Mouse (Mus musculus): ENCODE measurements around the gene Stxbp3. TPM values are rescaled to one million over a fixed set of nuclear protein-coding genes. Genes with fewer than 3 reads are reported as not detected.

The Stxbp3 gene
- polyA plus RNA-seq, 1 experiment: 32.5 TPM

DNA sequence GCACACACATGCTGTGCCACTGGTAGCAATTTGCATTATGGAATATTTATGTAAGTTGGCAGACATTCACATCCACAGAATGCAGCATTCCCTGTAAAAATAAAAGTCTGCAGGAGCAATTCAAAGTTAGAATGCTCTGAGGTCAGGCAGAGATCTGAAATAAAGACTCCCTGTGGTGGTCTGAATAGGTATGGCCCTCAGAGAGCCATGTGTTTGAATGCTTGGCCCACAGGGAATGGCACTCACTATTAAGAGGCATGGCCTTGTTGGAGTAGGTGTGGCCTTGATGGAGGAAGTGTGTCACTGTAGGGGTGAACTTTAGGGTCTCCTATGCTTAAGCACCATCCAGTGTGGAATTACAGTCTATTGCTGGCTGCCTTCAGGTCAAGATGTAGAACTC lies 47.9 kb downstream of the Stxbp3 start:
- TF ChIP-seq POLR2A (IDR thresholded peaks at IDR 0.05; ENCODE audit: borderline replicate concordance, insufficient read depth, low read length): no peak
- TF ChIP-seq CTCF (IDR thresholded peaks at IDR 0.05; ENCODE audit: borderline replicate concordance, insufficient read depth, low read depth, low read length): no peak
- H3K27me3 ChIP-seq (ENCODE audit: control insufficient read depth, insufficient read depth, low read length): no peaks in the 10 kb centered on the region

DNA sequence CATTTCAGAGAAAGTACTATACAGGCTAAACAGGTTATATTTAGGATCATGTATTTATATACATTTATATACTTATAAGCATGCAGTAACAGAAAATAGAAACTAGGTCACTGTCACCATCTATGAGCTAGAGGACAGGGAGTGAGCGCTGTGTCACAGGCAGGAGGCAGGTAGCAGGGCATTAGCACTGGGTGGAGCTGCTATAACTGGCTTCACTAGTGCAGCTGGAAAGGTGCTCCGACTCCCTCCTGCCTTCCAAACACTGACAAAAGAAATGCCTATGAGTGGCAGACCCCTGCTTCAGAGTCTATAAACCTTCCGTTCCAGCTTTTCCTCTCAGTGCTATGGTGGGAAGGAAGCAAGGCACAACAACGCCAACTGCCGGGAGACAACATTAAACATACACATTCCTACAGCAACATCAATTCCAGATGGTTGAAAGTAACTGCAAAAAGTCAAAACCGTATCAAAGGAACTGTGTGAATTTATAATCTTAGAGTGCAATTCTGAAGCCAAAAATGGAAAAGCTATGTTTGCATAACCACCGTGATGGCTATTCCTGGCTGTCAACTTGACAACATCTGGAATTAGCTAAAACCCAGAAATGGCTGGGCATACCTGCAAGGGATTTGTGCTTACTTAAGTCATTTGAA lies 49.1 kb downstream of the Stxbp3 start:
- no peak for DNase-seq
- TF ChIP-seq POLR2A (IDR thresholded peaks at IDR 0.05; ENCODE audit: borderline replicate concordance, insufficient read depth, low read length): no peak
- TF ChIP-seq CTCF (IDR thresholded peaks at IDR 0.05; ENCODE audit: borderline replicate concordance, insufficient read depth, low read depth, low read length): no peak
- 91% methylated on average over 7 of the region's 7 CpGs for WGBS
- Histone ChIP-seq H3K4me1 (ENCODE audit: control insufficient read depth, insufficient read depth, low read length) (no peaks in the 10 kb centered on the region), H3K27ac (ENCODE audit: insufficient read depth, low read length) (no peak overlapping the region), H3K27me3 (ENCODE audit: control insufficient read depth, insufficient read depth, low read length) (no peaks in the 10 kb centered on the region), H3K4me3 (replicated peaks; ENCODE audit: insufficient read depth, low read depth, low read length) (no peak overlapping the region)

More for the DNA sequence above, 47.9 kb downstream of the Stxbp3 start:
- no peak for DNase-seq
- no peak overlapping the region for H3K27ac ChIP-seq (ENCODE audit: insufficient read depth, low read length)
- no peak overlapping the region for H3K4me3 ChIP-seq (replicated peaks; ENCODE audit: insufficient read depth, low read depth, low read length)
- H3K4me1 ChIP-seq (ENCODE audit: control insufficient read depth, insufficient read depth, low read length): no peaks in the 10 kb centered on the region

DNA sequence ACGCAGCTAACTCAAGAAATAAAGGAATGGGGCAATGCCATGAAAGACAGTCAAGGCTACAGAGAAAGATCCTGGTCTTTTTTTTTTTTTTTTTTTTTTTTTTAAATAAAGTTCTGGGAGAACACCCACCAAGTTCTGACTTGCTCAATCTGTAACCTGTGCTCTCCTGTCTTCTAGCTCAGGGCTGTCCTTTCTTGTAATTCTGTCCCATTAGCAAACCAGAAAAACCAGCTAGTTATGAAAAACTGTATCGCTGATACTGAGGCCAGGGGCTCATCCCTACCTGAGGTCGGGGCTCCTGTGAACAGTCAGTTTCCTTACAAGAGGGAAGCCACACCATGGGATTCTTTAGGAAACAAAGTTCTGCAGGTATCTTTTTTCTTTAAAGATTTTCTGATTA lies 49.8 kb downstream of the Stxbp3 start:
- Histone ChIP-seq H3K27ac (ENCODE audit: insufficient read depth, low read length) (no peak overlapping the region), H3K4me3 (replicated peaks; ENCODE audit: insufficient read depth, low read depth, low read length) (no peak overlapping the region), H3K27me3 (ENCODE audit: control insufficient read depth, insufficient read depth, low read length) (no peaks in the 10 kb centered on the region), H3K4me1 (ENCODE audit: control insufficient read depth, insufficient read depth, low read length) (no peaks in the 10 kb centered on the region)
- 87% methylated on average over 3 of the region's 3 CpGs for WGBS
- no peak for DNase-seq
- TF ChIP-seq CTCF (IDR thresholded peaks at IDR 0.05; ENCODE audit: borderline replicate concordance, insufficient read depth, low read depth, low read length): no peak
- TF ChIP-seq POLR2A (IDR thresholded peaks at IDR 0.05; ENCODE audit: borderline replicate concordance, insufficient read depth, low read length): no peak

DNA sequence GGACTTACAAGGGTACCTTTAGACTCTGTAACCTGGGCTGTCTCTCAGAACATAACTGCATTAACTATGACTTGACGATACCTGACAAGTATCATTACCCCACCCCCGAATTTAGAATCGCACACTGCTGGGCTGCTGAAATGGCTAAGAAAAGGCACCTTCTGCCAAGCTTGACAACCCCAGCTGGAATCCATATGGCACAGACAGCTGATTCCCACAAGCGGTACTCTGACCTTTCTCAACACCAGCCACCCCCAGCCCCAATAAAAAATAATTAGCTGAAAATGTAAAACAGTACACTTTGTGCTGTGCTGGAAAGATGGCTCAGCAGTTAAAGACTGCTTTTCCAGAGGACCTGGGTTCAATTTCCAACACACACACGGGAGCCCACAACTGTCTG lies 51.0 kb downstream of the Stxbp3 start:
- H3K27me3 ChIP-seq (ENCODE audit: control insufficient read depth, insufficient read depth, low read length): no peaks in the 10 kb centered on the region
- TF ChIP-seq CTCF (IDR thresholded peaks at IDR 0.05; ENCODE audit: borderline replicate concordance, insufficient read depth, low read depth, low read length): no peak
- 37% methylated on average over 5 of the region's 5 CpGs for WGBS
- no peak overlapping the region for H3K4me3 ChIP-seq (replicated peaks; ENCODE audit: insufficient read depth, low read depth, low read length)
- no peak for DNase-seq
- H3K27ac ChIP-seq (ENCODE audit: insufficient read depth, low read length): no peak overlapping the region
- H3K4me1 ChIP-seq (ENCODE audit: control insufficient read depth, insufficient read depth, low read length): no peaks in the 10 kb centered on the region

DNA sequence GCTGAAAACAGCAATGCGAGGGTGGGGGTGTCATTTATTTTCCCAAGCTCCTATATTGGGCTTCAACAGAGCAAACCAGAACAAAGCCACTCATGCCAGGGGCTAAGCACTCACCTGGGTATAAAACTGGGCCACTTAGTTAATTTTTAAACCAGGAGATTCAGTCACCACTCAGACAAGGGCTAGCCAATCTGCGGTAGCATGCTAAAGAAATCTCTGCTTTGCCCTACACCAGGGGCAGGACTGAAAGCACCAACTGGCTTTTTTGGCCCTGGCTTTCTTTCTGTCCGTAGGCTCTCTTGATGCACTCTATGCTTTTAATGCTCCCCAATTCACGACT lies 51.9 kb downstream of the Stxbp3 start:
- 77% methylated on average over 4 of the region's 4 CpGs for WGBS
- TF ChIP-seq POLR2A (IDR thresholded peaks at IDR 0.05; ENCODE audit: borderline replicate concordance, insufficient read depth, low read length) (no peak), CTCF (IDR thresholded peaks at IDR 0.05; ENCODE audit: borderline replicate concordance, insufficient read depth, low read depth, low read length) (no peak)

DNA sequence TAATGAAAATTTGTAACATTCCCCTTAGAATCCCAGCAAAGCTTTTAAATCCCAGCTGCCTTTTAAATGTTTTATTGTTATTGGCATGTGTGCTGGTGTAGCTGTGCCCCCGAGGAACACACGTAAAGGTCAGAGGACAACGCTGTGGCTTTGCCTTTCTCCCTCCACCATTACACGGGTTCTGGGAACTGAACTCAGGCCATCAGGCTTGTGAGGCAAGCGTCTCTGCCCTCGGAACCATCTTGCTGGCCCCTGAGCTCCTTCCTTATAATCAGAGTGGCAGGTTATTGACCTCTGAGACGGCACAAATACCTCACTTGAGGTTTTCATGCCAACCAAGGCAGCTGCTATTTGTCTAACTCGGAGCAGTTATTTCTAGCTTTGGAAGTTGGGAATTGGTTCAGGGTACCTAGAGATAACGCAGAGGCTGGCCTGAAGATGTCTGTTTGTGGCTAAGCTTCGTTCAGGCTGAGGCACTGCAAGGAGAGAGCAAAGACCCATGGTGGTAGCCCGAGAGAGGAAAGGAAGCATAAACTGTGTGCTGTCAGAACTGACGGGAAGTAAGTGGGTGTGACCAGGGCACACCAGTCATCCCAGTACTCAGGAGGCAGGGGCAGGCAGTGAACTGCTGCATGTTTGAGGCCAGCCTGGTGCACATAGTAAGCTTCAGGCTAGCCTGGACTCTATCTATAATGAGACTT lies 52.4 kb downstream of the Stxbp3 start:
- TF ChIP-seq POLR2A (IDR thresholded peaks at IDR 0.05; ENCODE audit: borderline replicate concordance, insufficient read depth, low read length) (no peak), CTCF (IDR thresholded peaks at IDR 0.05; ENCODE audit: borderline replicate concordance, insufficient read depth, low read depth, low read length) (no peak)
- WGBS: 67% methylated on average over 12 of the region's 12 CpGs
- Histone ChIP-seq H3K4me1 (ENCODE audit: control insufficient read depth, insufficient read depth, low read length) (no peaks in the 10 kb centered on the region), H3K27ac (ENCODE audit: insufficient read depth, low read length) (no peak overlapping the region), H3K27me3 (ENCODE audit: control insufficient read depth, insufficient read depth, low read length) (no peaks in the 10 kb centered on the region), H3K4me3 (replicated peaks; ENCODE audit: insufficient read depth, low read depth, low read length) (no peak overlapping the region)
- DNase-seq: no peak

More for the DNA sequence above, 51.9 kb downstream of the Stxbp3 start:
- H3K4me1 ChIP-seq (ENCODE audit: control insufficient read depth, insufficient read depth, low read length): no peaks in the 10 kb centered on the region
- H3K4me3 ChIP-seq (replicated peaks; ENCODE audit: insufficient read depth, low read depth, low read length): no peak overlapping the region
- DNase-seq: no peak
- no peak overlapping the region for H3K27ac ChIP-seq (ENCODE audit: insufficient read depth, low read length)
- H3K27me3 ChIP-seq (ENCODE audit: control insufficient read depth, insufficient read depth, low read length): no peaks in the 10 kb centered on the region

DNA sequence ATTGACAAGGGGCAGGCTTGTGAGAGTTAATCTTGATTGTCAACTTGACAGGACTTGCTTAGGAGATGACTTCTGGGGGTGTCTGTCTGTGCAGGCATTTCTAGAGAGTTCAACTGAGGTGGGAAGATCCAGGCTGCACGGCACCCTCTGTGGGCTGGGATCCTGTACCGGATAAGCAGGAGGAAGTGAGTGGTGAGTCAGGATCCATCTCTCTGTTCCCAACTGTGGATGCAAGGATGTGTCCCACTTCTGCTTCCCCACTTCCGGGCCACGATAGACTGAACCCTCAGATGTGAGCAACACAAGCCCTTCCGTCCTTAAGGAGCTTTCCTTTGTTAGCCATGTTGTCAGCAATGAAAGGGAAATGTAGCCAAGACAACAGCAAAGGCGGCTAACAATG lies 53.8 kb downstream of the Stxbp3 start:
- no peak overlapping the region for H3K27ac ChIP-seq (ENCODE audit: insufficient read depth, low read length)
- H3K4me1 ChIP-seq (ENCODE audit: control insufficient read depth, insufficient read depth, low read length): no peaks in the 10 kb centered on the region
- no peak overlapping the region for H3K4me3 ChIP-seq (replicated peaks; ENCODE audit: insufficient read depth, low read depth, low read length)
- H3K27me3 ChIP-seq (ENCODE audit: control insufficient read depth, insufficient read depth, low read length): no peaks in the 10 kb centered on the region
- TF ChIP-seq CTCF (IDR thresholded peaks at IDR 0.05; ENCODE audit: borderline replicate concordance, insufficient read depth, low read depth, low read length) (no peak), POLR2A (IDR thresholded peaks at IDR 0.05; ENCODE audit: borderline replicate concordance, insufficient read depth, low read length) (no peak)
- WGBS: 74% methylated on average over 6 of the region's 6 CpGs
- no peak for DNase-seq

DNA sequence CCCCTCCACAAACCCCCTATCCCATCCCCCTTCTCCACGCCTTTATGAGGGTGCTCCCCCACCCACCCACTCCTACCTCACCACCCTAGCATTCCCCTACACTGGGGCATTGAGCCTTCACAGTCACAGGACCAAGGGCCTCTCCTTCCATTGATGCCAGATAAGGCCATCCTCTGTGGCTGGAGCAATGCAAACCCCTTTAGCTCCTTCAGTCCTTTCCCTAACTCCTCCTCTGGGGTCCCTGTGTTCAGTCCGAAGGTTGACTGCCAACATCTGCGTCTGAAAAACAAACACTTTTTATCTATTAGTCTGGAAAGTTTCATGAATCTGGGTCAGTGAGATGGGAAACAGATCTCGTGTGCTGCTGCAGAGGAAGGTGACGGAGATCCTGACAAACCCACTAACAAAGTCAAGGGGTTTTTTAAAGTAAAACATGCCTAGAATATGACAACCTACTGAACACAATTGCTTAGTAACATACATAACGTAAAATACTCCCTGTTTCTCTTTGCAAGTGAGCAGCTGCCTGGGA lies 57.9 kb downstream of the Stxbp3 start:
- 72% methylated on average over 6 of the region's 6 CpGs for WGBS
- TF ChIP-seq POLR2A (IDR thresholded peaks at IDR 0.05; ENCODE audit: borderline replicate concordance, insufficient read depth, low read length): no peak
- no peak for TF ChIP-seq CTCF (IDR thresholded peaks at IDR 0.05; ENCODE audit: borderline replicate concordance, insufficient read depth, low read depth, low read length)
- Histone ChIP-seq H3K27me3 (ENCODE audit: control insufficient read depth, insufficient read depth, low read length) (no peaks in the 10 kb centered on the region), H3K4me3 (replicated peaks; ENCODE audit: insufficient read depth, low read depth, low read length) (no peak overlapping the region), H3K4me1 (ENCODE audit: control insufficient read depth, insufficient read depth, low read length) (no peaks in the 10 kb centered on the region), H3K27ac (ENCODE audit: insufficient read depth, low read length) (no peak overlapping the region)
- no peak for DNase-seq
